Mouse (Mus musculus) kidney, embryonic 14.5 days (tissue): Measurements from ENCODE around the gene 3110082I17Rik. TPM values are rescaled to one million over a fixed set of nuclear protein-coding genes. Genes with fewer than 3 reads are reported as not detected.

ENCODE experiments used
- ATAC-seq: fragments of 200-750 bp; cut with Nextera tagmentation; 2 replicates; pipeline ENCODE4 v1.8.0; 2017; ENCODE audit warnings: moderate number of reproducible peaks, mild to moderate bottlenecking, moderate TSS enrichment, moderate library complexity; ENCODE audit not compliant: low FRiP score, low TSS enrichment
- H3K27ac ChIP-seq: fragments of 300-500 bp; sonication (generic); 2 replicates; pipeline ENCODE4 v1.5.1; 2014; ENCODE audit warnings: low read depth, mild to moderate bottlenecking, low read length, moderate library complexity, mixed read lengths
- H3K27me3 ChIP-seq: fragments of 300-500 bp; sonication (generic); 2 replicates; pipeline ENCODE4 v1.6.1; 2014; ENCODE audit warnings: mild to moderate bottlenecking, low read length; ENCODE audit not compliant: control insufficient read depth, insufficient read depth
- H3K36me3 ChIP-seq: fragments of 300-500 bp; sonication (generic); 2 replicates; pipeline ENCODE4 v1.6.1; 2014; ENCODE audit warnings: low read length, mixed read lengths; ENCODE audit not compliant: control insufficient read depth, insufficient read depth
- H3K4me1 ChIP-seq: fragments of 300-500 bp; sonication (generic); 2 replicates; pipeline ENCODE4 v1.6.1; 2014; ENCODE audit warnings: low read length, mixed read lengths; ENCODE audit not compliant: control insufficient read depth, insufficient read depth
- H3K4me2 ChIP-seq: fragments of 300-500 bp; sonication (generic); replicated peaks from 2 replicates; pipeline ENCODE4 v1.6.1; 2014; ENCODE audit warnings: low read depth, mild to moderate bottlenecking, low read length
- H3K4me3 ChIP-seq: fragments of 300-500 bp; sonication (generic); 2 replicates; pipeline ENCODE4 v1.5.1; 2014; ENCODE audit warnings: mild to moderate bottlenecking, low read length
- H3K9ac ChIP-seq: fragments of 300-500 bp; sonication (generic); 2 replicates; pipeline ENCODE4 v1.6.1; 2014; ENCODE audit warnings: low read depth, mild to moderate bottlenecking, low read length, moderate library complexity
- H3K9me3 ChIP-seq: fragments of 300-500 bp; sonication (generic); 2 replicates; pipeline ENCODE4 v1.6.1; 2016; ENCODE audit warnings: low read length; ENCODE audit not compliant: control insufficient read depth
- WGBS: fragments of 180-500 bp; shearing (Covaris S2); extraction: QIAGEN DNeasy Blood & Tissue Kit; methylation state at CpG from one replicate; pipeline ENCODE4 v1.1.7; 2014; 5-methylcytosine and 5-hydroxymethylcytosine counted together
- polyA plus RNA-seq: library from polyadenylated mRNA; unstranded; fragments of >200 nt; fragmentation: Nextera tagmentation; extraction: Ambion mirVana; gene quantifications from 2 replicates; pipeline ENCODE4 v1.2.1, GENCODE M21; 2014

Gene 3110082I17Rik
- polyA plus RNA-seq, 1 experiment from 2014 or later = 40.6 TPM

GRCm38 (mm10) chr5:139491348-139491747 lies 31.0 kb upstream of the 3110082I17Rik start:
- Histone ChIP-seq H3K27ac (no peak overlapping the region), H3K4me3 (no peak overlapping the region), H3K9ac (no peak overlapping the region), H3K4me1 (no peaks in the 10 kb centered on the region), H3K4me2 (no peak overlapping the region), H3K36me3 (no peaks in the 10 kb centered on the region), H3K27me3 (0 out of 2 replicates have a peak, but pooled peaks cover 4% of the 10 kb centered on the region), H3K9me3 (peaks cover 3% of the 10 kb centered on the region)
- ATAC-seq = no peak
- 63% methylated on average over 8 of the region's 8 CpGs for WGBS

DNA sequence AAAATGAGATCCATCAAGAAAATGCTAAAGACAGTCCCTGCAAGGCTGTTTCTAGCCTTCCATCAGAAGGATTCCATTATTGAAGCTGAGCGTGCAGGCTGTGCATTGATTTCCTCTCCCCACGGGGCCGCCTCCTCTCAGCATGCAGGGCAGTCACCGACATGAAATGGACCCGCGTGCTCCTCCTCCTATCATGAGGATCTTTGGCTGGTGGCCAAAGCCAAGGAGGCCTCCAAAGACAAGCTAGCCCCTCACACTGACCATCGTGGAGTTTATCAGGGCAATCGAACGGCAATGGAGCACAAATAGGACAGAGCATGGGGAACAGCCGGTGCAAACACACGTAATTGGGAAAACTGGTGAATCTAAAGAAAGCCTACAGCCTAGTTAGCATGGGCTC lies 29.8 kb upstream of the 3110082I17Rik start:
- Histone ChIP-seq H3K9ac (no peak overlapping the region), H3K27ac (no peak overlapping the region), H3K4me1 (no peaks in the 10 kb centered on the region), H3K4me3 (no peak overlapping the region), H3K9me3 (peaks cover 6% of the 10 kb centered on the region), H3K4me2 (no peak overlapping the region), H3K27me3 (0 out of 2 replicates have a peak, but pooled peaks cover 4% of the 10 kb centered on the region), H3K36me3 (no peaks in the 10 kb centered on the region)
- no peak for ATAC-seq
- WGBS = 79% methylated on average over 11 of the region's 11 CpGs

DNA sequence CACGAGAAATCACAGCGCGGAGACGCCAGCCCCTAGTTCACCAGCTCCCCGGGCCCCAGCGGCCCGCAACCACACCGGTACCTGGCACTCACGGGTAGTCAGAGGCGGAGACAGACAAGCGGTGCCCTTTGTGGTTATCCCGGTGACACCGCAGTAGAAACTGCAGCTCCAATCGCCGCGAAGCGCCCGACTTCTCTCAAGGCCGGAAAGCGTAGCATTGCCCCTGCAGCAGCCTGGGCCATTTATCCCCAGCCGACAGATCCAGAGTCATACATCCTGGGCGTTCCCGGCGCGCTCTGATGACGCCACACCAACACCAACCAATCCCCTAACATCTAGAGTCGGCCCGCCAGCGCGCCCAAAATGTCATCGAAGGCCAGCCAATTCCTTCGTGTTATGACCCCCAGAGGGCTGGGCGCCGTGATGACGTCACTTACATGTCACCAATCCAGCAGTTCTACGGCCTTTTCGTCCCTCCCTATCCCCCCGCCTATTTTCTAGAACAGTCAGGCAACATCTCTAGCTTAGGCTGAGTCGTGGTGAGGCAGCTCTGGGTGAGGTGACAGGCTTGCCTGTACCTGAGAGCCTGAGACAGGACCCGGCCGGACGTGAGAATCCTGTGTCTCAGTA lies 24.0 kb upstream of the 3110082I17Rik start, which contains the start of gene Zfand2a:
Gene Zfand2a, minus strand, starts transcription at position 365 of the 630 bp plus-strand sequence.
- peaks cover 6% of the 10 kb centered on the region for H3K9me3 ChIP-seq
- peak within 1 kb of the TSS; percentile 59; the same call in 1 of the 2 replicates for H3K27ac ChIP-seq
- peak; percentile 95 for ATAC-seq
- peaks cover 7% of the 10 kb centered on the region; the same call in 1 of the 2 replicates for H3K4me1 ChIP-seq
- under 1% methylated on average over 42 of the region's 42 CpGs for WGBS
- H3K4me3 ChIP-seq = peak within 1 kb of the TSS; percentile 96
- H3K36me3 ChIP-seq = peaks cover 27% of the 10 kb centered on the region
- H3K4me2 ChIP-seq = peak within 1 kb of the TSS; percentile 90
- no peaks in the 10 kb centered on the region for H3K27me3 ChIP-seq
- peak within 1 kb of the TSS; percentile 85 for H3K9ac ChIP-seq

DNA sequence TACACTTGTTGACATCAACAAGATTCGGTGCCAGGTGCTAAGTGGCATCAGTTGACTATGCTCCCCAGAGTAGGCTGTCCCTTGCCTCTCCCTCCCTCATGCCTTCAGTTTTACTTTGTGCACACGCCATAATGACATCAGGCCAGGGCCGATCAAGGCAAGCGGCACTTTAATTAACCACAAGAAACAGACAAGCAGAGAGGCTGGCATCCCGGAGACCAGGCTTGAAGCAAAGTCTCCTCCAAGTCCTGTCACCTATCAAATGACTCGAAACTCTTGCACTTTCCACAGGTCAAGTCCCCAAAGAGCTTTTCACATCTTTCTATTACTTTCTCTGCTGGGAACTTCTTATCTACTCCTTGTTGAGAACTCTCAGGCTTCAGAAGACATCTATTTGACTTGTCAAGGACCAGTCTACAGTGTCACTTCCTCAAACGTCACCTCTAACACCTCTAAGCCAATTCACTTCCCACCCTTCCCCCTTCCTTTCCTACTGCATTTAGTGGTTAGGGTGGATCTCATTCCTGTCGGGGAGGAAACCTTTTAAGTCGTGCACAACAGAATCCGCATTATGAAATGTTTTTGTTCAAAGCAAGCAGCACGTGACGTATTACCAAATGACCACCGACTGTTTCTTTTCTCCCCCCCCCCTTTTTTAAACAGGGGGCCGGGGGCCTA lies 23.0 kb upstream of the 3110082I17Rik start:
- Histone ChIP-seq H3K27ac (no peak overlapping the region), H3K27me3 (no peaks in the 10 kb centered on the region), H3K9me3 (peaks cover 6% of the 10 kb centered on the region), H3K36me3 (peaks cover 37% of the 10 kb centered on the region), H3K4me2 (peak overlapping the region; percentile 90), H3K9ac (peak overlapping the region; percentile 85; the same call in 1 of the 2 replicates), H3K4me1 (peaks cover 7% of the 10 kb centered on the region; the same call in 1 of the 2 replicates), H3K4me3 (peak overlapping the region; percentile 96)
- 57% methylated on average over 14 of the region's 14 CpGs for WGBS
- ATAC-seq = no peak

DNA sequence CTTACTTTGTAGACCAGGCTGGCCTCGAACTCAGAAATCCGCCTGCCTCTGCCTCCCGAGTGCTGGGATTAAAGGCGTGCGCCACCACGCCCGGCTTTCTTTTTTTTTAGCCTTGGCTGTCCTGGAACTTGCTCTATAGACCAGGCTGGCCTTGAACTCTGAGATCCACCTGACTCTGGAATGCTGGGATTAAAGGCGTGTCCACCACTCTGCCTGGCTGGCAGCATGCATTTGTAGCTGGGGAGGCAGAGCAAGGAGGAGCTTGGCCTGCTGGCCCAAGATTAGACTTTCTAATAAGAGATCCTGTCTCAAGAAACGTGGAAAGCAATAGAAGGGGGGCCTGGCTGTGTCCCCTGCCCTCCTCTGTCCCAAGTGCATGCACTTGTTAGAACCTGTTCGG lies 20.1 kb upstream of the 3110082I17Rik start:
- no peaks in the 10 kb centered on the region for H3K27me3 ChIP-seq
- H3K27ac ChIP-seq = no peak overlapping the region
- H3K9ac ChIP-seq = no peak overlapping the region
- ATAC-seq = no peak
- H3K36me3 ChIP-seq = peaks cover 65% of the 10 kb centered on the region
- H3K4me2 ChIP-seq = no peak overlapping the region
- H3K4me1 ChIP-seq = peaks cover 7% of the 10 kb centered on the region; the same call in 1 of the 2 replicates
- WGBS = 91% methylated on average over 10 of the region's 10 CpGs
- no peak overlapping the region for H3K4me3 ChIP-seq
- no peaks in the 10 kb centered on the region for H3K9me3 ChIP-seq

- no peak overlapping the region for H3K4me3 ChIP-seq
- H3K9ac ChIP-seq = no peak overlapping the region
- H3K9me3 ChIP-seq = no peaks in the 10 kb centered on the region
- peaks cover 7% of the 10 kb centered on the region; the same call in 1 of the 2 replicates for H3K4me1 ChIP-seq
- H3K27ac ChIP-seq = no peak overlapping the region
- no peaks in the 10 kb centered on the region for H3K27me3 ChIP-seq
- no peak for ATAC-seq
- WGBS = 93% methylated on average over 8 of the region's 8 CpGs
- no peak overlapping the region for H3K4me2 ChIP-seq
- H3K36me3 ChIP-seq = peaks cover 79% of the 10 kb centered on the region
Observed at GRCm38 (mm10) chr5:139479088-139479487, 18.8 kb upstream of the 3110082I17Rik start.

- H3K4me2 ChIP-seq = no peak overlapping the region
- H3K9me3 ChIP-seq = no peaks in the 10 kb centered on the region
- no peak overlapping the region for H3K9ac ChIP-seq
- no peak overlapping the region for H3K27ac ChIP-seq
- no peaks in the 10 kb centered on the region for H3K27me3 ChIP-seq
- no peak for ATAC-seq
- no peaks in the 10 kb centered on the region for H3K4me1 ChIP-seq
- H3K4me3 ChIP-seq = no peak overlapping the region
- 82% methylated on average over 9 of the region's 9 CpGs for WGBS
- peaks cover 85% of the 10 kb centered on the region for H3K36me3 ChIP-seq
Observed at GRCm38 (mm10) chr5:139474741-139475140, 14.4 kb upstream of the 3110082I17Rik start.

GRCm38 (mm10) chr5:139467998-139468397 lies 7.7 kb upstream of the 3110082I17Rik start:
- no peaks in the 10 kb centered on the region for H3K27me3 ChIP-seq
- no peaks in the 10 kb centered on the region for H3K9me3 ChIP-seq
- H3K27ac ChIP-seq = no peak overlapping the region
- H3K4me1 ChIP-seq = no peaks in the 10 kb centered on the region
- whole genome bisulfite sequencing = 48% methylated on average over 5 of the region's 5 CpGs
- no peak for ATAC-seq
- H3K4me2 ChIP-seq = no peak overlapping the region
- no peak overlapping the region for H3K4me3 ChIP-seq
- no peak overlapping the region for H3K9ac ChIP-seq
- peaks cover 19% of the 10 kb centered on the region for H3K36me3 ChIP-seq

- Histone ChIP-seq H3K4me2 (no peak overlapping the region), H3K9ac (no peak overlapping the region), H3K4me3 (no peak overlapping the region), H3K36me3 (peaks cover 7% of the 10 kb centered on the region), H3K9me3 (no peaks in the 10 kb centered on the region), H3K27me3 (no peaks in the 10 kb centered on the region), H3K27ac (no peak overlapping the region), H3K4me1 (no peaks in the 10 kb centered on the region)
- WGBS = 64% methylated on average over 4 of the region's 4 CpGs
- ATAC-seq = no peak
Observed at GRCm38 (mm10) chr5:139466801-139467200, 6.5 kb upstream of the 3110082I17Rik start.
